Mouse (Mus musculus) heart, postnatal 0 days (tissue): Measurements from ENCODE around the gene Ccdc181.

Experiments used
- CTCF ChIP-seq: IDR thresholded peaks from 2 replicates; pipeline ENCODE4 v1.5.1; 2016; ENCODE audit warnings: antibody characterized with exemption, control low read depth, low read depth
- EP300 ChIP-seq: IDR thresholded peaks from 2 replicates; pipeline ENCODE4 v1.6.1; 2016; ENCODE audit warnings: antibody characterized with exemption, low read depth

- TF ChIP-seq CTCF = no peak
- TF ChIP-seq EP300 = no peak
Observed at GRCm38 (mm10) chr1:164292040-164292439, 16.7 kb downstream of the Ccdc181 start.
